Mouse (Mus musculus) intestine, postnatal 0 days (tissue): ENCODE results near the gene Pttg1ip. TPM values are rescaled to one million over a fixed set of nuclear protein-coding genes. Genes with fewer than 3 reads are reported as not detected.
A peak's percentile ranks its signal among the peaks of the same experiment; 100 is the strongest.

Experiments used
- ATAC-seq: fragments of 200-750 bp; cut with Nextera tagmentation; 2 replicates; pipeline ENCODE4 v1.8.0; 2017; ENCODE audit warnings: mild to moderate bottlenecking, moderate TSS enrichment, moderate library complexity
- H3K27ac ChIP-seq: fragments of 300-500 bp; sonication (generic); 2 replicates; pipeline ENCODE4 v1.5.1; 2014; ENCODE audit warnings: mild to moderate bottlenecking, low read depth, low read length, moderate library complexity
- H3K27me3 ChIP-seq: fragments of 300-500 bp; sonication (generic); replicated peaks from 2 replicates; pipeline ENCODE4 v1.6.1; 2014; ENCODE audit warnings: low read length, mixed read lengths; ENCODE audit not compliant: control insufficient read depth, insufficient read depth
- H3K36me3 ChIP-seq: fragments of 300-500 bp; sonication (generic); 2 replicates; pipeline ENCODE4 v1.6.1; 2014; ENCODE audit warnings: mild to moderate bottlenecking, moderate library complexity; ENCODE audit not compliant: control insufficient read depth, insufficient read depth
- H3K4me1 ChIP-seq: fragments of 300-500 bp; sonication (generic); replicated peaks from 2 replicates; pipeline ENCODE4 v1.6.1; 2014; ENCODE audit warnings: antibody characterized with exemption, low read length, mixed read lengths; ENCODE audit not compliant: control insufficient read depth, insufficient read depth
- H3K4me2 ChIP-seq: fragments of 300-500 bp; sonication (generic); replicated peaks from 2 replicates; pipeline ENCODE4 v1.6.1; 2014; ENCODE audit warnings: low read depth, mild to moderate bottlenecking, moderate library complexity
- H3K4me3 ChIP-seq: fragments of 300-500 bp; sonication (generic); 2 replicates; pipeline ENCODE4 v1.5.1; 2014; ENCODE audit warnings: low read depth, low read length
- H3K9ac ChIP-seq: fragments of 300-500 bp; sonication (generic); 2 replicates; pipeline ENCODE4 v1.6.1; 2014; ENCODE audit warnings: mild to moderate bottlenecking, low read depth, low read length
- H3K9me3 ChIP-seq: fragments of 300-500 bp; sonication (generic); 2 replicates; pipeline ENCODE4 v1.6.1; 2016; ENCODE audit warnings: mixed run types; ENCODE audit not compliant: control insufficient read depth
- CTCF ChIP-seq: sonication (generic); IDR thresholded peaks from 2 replicates; pipeline ENCODE4 v1.5.1; 2016; ENCODE audit warnings: low read depth, mild to moderate bottlenecking, control low read depth, antibody characterized with exemption, moderate library complexity
- WGBS: fragments of 180-500 bp; shearing (Covaris S2); extraction: QIAGEN DNeasy Blood & Tissue Kit; methylation state at CpG from one replicate; pipeline ENCODE4 v1.1.7; 2014; 5-methylcytosine and 5-hydroxymethylcytosine counted together
- polyA plus RNA-seq: library from polyadenylated mRNA; unstranded; fragments of >200 nt; fragmentation: Nextera tagmentation; extraction: Ambion mirVana; gene quantifications from 2 replicates; pipeline ENCODE4 v1.2.1, GENCODE M21; 2015

The Pttg1ip gene
- polyA plus RNA-seq, 1 experiment from 2014 or later = 200 TPM

- no peak for TF ChIP-seq CTCF
- Histone ChIP-seq H3K9ac (no peak overlapping the region), H3K27me3 (no peaks in the 10 kb centered on the region), H3K4me3 (no peak overlapping the region), H3K4me2 (no peak overlapping the region), H3K4me1 (no peaks in the 10 kb centered on the region), H3K27ac (no peak overlapping the region), H3K36me3 (no peaks in the 10 kb centered on the region), H3K9me3 (no peaks in the 10 kb centered on the region)
- no peak for ATAC-seq
- WGBS = 84% methylated on average over 4 of the region's 4 CpGs
Observed at GRCm38 (mm10) chr10:77540576-77541102, 40.9 kb upstream of the Pttg1ip start.

DNA sequence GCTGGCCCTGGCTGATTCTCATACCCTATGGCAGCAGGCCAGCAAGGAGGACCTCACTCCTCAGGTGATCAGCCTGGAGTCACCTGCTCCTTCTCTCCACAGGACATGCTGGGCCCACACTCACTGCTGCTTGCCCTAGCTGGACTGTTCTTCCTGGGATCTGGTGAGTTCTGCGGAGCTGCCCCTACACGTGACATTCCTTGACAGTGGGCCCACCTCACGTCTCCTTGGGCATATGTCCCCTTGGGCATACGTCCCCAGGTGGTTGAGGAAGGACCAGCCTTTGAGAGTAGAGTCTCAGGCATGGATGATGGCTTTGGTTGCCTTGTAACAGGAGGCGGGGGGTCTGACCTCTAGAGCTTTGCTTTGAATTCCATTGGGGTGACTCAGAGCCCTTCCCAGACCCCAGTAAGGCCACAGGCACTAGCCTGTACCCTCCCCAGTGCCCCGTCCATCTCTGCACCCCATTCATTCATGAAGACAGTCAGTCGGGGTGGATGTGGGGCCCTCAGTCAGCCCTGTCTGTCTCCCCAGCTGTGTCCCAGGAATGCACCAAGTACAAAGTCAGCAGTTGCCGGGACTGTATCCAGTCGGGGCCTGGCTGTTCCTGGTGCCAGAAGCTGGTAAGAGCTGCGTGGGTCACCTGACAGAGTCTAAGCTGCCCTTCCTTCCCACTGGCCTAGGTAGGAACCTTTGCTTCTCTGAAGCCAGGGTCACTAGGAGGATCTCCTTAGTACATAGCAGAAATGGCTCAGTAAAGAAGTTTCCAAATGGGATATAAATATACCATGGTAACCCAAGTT, 39.5 kb upstream of the Pttg1ip start:
- ATAC-seq = peak; percentile 23; the same call in 1 of the 2 replicates
- Histone ChIP-seq H3K4me3 (no peak overlapping the region), H3K36me3 (no peaks in the 10 kb centered on the region), H3K9ac (no peak overlapping the region), H3K27ac (no peak overlapping the region), H3K27me3 (no peaks in the 10 kb centered on the region), H3K4me2 (no peak overlapping the region), H3K4me1 (no peaks in the 10 kb centered on the region), H3K9me3 (no peaks in the 10 kb centered on the region)
- 73% methylated on average over 10 of the region's 10 CpGs for WGBS
- TF ChIP-seq CTCF = no peak

- Histone ChIP-seq H3K4me1 (no peaks in the 10 kb centered on the region), H3K27me3 (no peaks in the 10 kb centered on the region), H3K36me3 (no peaks in the 10 kb centered on the region), H3K9ac (no peak overlapping the region), H3K9me3 (no peaks in the 10 kb centered on the region), H3K4me2 (no peak overlapping the region), H3K27ac (no peak overlapping the region), H3K4me3 (no peak overlapping the region)
- TF ChIP-seq CTCF = peak; percentile 82
- no peak for ATAC-seq
- WGBS = 46% methylated on average over 7 of the region's 7 CpGs
Observed at GRCm38 (mm10) chr10:77543226-77543625, 38.3 kb upstream of the Pttg1ip start.

GRCm38 (mm10) chr10:77544916-77545315, 36.6 kb upstream of the Pttg1ip start:
- TF ChIP-seq CTCF = no peak
- 84% methylated on average over 5 of the region's 5 CpGs for WGBS
- H3K36me3 ChIP-seq = no peaks in the 10 kb centered on the region
- no peak for ATAC-seq
- H3K9me3 ChIP-seq = no peaks in the 10 kb centered on the region
- H3K4me2 ChIP-seq = no peak overlapping the region
- H3K4me3 ChIP-seq = no peak overlapping the region
- H3K9ac ChIP-seq = no peak overlapping the region
- no peak overlapping the region for H3K27ac ChIP-seq
- H3K4me1 ChIP-seq = no peaks in the 10 kb centered on the region
- H3K27me3 ChIP-seq = no peaks in the 10 kb centered on the region

DNA sequence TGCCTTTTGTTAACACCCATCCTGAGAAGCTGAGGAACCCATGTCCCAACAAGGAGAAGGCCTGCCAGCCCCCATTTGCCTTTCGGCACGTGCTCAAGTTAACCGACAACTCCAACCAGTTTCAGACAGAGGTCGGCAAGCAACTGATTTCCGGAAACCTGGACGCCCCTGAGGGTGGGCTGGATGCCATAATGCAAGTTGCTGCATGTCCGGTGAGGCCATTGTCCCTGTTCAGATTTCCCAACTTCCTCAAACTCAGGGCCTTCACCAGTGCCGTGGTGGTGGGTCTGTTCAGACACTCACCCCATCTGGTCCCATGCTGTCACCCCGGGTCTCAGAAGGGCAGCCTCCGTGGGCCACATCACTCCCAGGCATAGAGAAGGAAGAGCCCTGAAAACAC, 32.9 kb upstream of the Pttg1ip start:
- H3K36me3 ChIP-seq = no peaks in the 10 kb centered on the region
- no peak overlapping the region for H3K4me2 ChIP-seq
- no peak overlapping the region for H3K4me3 ChIP-seq
- H3K27ac ChIP-seq = no peak overlapping the region
- no peaks in the 10 kb centered on the region for H3K4me1 ChIP-seq
- H3K9me3 ChIP-seq = no peaks in the 10 kb centered on the region
- no peak for ATAC-seq
- no peaks in the 10 kb centered on the region for H3K27me3 ChIP-seq
- 82% methylated on average over 10 of the region's 10 CpGs for WGBS
- no peak for TF ChIP-seq CTCF
- H3K9ac ChIP-seq = no peak overlapping the region

DNA sequence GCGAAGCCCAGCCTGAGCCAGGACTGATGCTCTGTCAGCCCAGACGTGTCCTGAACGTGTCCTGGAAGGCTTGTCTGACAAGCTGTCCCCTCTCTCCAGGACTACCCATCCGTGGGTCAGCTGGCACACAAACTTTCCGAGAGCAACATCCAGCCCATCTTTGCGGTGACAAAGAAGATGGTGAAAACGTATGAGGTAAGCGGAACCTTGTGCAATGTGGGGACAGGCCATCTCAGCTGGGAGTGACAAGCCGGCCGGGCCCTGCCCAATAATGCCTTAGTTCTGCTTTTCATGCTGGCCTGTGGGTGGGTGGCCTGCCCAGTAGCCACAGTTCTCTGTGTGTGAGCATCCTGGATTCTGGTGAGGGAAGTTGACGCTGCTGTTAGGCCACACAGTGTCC, 30.6 kb upstream of the Pttg1ip start:
- Histone ChIP-seq H3K9ac (no peak overlapping the region), H3K4me3 (no peak overlapping the region), H3K27me3 (no peaks in the 10 kb centered on the region), H3K36me3 (no peaks in the 10 kb centered on the region), H3K4me1 (no peaks in the 10 kb centered on the region), H3K9me3 (no peaks in the 10 kb centered on the region), H3K4me2 (no peak overlapping the region), H3K27ac (no peak overlapping the region)
- no peak for ATAC-seq
- no peak for TF ChIP-seq CTCF
- WGBS = 85% methylated on average over 11 of the region's 11 CpGs
